Mouse (Mus musculus) left cerebral cortex, postnatal 36 days (tissue): Measurements from ENCODE around the gene Plk5. TPM values are rescaled to one million over a fixed set of nuclear protein-coding genes. Genes with fewer than 3 reads are reported as not detected.

Source experiments
- DNase-seq, 2 experiments: peaks; one replicate each; pipeline ENCODE4 v3.0.0; 2021 to 2022; ENCODE audit warnings: low spot score in 2 of 2, mixed read lengths in 1 of 2
- intact Hi-C: fragments of 180-260 bp; cut with DNase I; formaldehyde crosslinking; loops from one replicate; pipeline ENCODE4 v1.15.1; 2025
- total RNA-seq, 2 experiments: library from RNA; stranded (reverse); gene quantifications; 2 replicates each; pipeline ENCODE4 v1.2.3; 2021

Gene Plk5
- total RNA-seq, 2 experiments from 2014 or later: 16.9 to 33.1 TPM

DNA sequence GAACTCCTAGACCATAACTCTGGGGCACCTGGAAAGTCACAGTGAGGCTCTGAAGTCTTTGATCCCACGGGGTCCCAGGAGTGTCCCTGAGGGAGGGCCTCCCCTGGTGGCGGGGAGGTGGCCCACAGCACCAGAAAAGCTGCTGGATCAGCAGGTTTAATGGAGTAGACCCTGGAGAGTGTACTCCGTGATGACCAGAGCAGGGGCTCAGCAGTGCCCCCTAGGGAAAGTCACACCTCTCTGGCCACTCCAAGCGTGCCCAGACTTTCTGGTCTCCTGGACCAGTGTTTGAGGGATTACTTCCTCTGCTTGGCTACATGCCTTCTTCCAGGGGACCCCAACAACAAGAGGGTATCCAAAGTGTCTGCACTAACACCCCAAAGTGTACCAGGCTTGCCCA, 27.2 kb downstream of the Plk5 start:
- intact Hi-C loops: no loop called here
- no peak for DNase-seq

DNA sequence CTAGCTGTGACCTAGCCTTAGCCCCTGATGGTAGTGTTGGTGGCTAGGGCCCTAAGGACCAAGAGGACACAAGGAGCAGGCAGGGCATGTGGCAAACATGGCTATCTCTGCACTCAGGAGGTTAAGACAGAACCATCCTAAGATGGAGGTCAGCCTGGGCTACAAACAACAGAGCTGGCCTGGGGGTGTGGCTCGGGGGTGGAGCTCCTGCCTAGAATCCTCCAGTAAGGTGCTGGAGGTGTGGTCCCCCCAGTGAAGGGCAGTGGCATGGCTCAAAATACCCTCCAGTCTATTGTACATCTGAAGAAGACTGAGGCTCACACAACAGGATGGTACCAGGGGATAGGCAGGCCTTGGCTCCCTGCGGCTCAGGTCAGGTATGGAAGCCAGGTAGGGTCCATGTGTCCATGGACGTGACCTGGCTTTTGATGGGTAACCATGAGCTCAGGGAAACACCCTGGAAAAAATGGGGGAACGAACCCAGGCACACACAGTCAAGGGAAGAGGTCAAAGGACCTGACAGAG, 27.9 kb downstream of the Plk5 start:
- intact Hi-C loops: no loop called here
- DNase-seq: no peak

DNA sequence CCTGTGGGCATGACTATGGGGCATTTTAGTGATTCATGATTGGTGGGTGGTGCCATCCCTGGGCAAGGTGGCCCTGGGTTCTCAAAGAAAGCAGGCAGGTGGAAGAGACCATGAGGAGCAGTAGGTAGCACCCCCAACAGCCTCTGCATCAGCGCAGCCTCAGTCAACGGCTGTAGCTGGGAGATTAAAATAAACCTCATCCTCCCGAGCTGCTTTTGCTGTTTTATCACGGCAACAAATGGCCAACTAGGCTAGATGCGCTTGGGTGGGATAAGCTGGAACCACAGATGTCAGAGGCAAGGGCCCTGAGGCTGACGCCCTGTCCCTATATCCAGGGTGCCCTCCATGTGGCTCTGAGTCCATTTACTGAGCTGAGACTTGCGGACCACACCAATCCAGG, 28.4 kb downstream of the Plk5 start:
- no peak for DNase-seq
- intact Hi-C loops: no loop called here

DNA sequence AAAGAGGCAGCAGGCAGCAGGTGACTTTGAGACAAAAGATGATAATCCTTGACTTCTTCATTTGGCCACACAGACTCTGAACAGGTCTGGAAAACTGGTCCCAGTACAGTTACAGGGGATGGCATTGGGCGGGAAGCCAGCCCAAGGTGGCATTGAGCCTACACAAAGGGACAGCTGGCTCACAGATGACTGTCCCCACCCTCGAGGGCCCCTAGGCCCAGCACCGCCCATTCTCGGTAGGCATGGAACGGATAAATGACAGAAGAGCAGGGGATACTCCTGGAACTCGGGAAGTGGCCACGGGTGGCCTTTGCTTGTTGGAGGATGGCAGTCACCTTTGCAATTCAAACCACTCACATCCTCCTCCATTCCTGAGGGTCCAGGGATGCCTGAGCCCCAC, 29.1 kb downstream of the Plk5 start:
- no peak for DNase-seq
- intact Hi-C loops: no loop called here

DNA sequence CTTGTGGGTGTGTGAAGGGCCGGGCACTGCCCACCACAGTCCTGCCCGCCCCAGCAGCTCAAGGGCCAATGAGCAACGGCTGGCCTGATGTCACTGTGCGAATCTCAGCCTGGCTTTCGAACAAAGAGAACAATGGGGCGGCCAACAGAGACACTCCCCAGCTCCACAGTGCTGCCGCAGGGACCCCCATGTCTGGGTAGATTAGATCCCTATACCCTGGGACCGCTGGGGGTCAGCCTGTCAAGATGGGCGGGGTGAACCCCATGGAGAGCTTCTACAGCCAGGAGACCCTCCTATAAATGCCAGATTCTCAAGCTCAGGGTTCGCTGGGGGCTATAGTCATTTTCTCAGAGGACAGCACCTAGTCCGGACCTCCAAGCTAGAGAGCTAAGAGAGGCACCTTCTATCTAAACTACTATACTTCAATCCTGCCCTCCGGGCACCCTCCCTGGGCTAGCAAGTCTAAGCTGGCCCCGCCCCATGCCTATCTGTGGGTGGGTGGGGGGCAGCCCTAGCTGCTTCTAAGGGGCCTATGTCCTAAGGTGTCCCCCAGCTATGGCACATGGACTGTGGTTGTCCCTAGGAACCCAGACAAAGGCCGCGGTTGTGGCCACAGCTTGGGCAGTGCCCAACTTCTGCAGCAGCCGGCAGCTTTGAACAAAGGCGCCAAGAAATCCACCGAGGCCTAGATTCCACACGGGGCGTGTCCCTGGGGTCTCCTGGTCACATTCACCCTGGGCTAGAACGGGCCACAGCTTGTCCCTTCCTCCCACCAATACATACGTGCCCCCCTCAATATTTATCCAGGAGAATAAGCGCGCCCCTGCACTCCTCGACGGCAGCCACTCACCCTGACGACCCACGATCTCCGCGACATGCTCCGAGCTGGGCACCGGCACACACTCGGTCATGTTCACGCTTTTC, 29.8 kb downstream of the Plk5 start:
- intact Hi-C loops: no loop called here
- peak in 1 of 2 experiments; percentile 32 for DNase-seq

DNA sequence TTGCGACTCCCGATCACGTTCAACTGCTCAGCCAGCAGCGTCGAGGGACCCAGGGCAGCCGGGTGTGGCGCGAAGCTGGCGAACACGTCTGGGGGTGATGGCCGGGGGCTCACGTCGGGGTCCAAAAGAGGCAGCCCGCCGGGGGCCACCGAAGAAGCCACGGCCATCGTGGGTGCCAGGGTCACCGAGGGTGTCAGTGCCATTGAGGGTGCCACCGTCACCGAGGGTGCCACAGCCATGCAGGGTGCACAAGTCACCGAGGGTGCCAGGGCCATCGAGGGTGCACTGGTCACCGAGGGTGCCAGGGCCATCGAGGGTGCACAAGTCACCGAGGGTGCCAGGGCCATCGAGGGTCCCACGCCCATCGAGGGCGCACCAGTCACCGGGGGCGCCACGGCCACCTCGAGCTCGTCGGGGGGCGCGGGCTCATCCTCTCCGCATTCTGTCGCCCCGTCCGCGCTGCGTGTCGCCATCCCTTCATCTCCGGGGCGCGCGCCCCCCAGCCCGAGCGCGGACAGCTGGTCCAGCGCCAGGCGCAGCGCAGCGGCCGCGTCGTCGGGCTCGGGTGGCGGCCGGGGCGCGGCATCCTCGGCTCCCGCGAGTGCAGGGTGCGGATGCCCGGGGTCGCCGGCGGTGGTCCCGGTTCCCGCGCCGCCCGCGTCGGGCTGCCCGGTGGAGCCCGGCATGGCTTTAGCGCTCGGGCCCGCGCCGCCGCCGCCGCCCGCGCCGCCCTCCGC, 30.6 kb downstream of the Plk5 start:
- no peak for DNase-seq
- intact Hi-C loops: loop anchor here (1.0 kb wide), 1 partner anchor 12 kb away; the partner anchor contains the start of gene Mbd3

DNA sequence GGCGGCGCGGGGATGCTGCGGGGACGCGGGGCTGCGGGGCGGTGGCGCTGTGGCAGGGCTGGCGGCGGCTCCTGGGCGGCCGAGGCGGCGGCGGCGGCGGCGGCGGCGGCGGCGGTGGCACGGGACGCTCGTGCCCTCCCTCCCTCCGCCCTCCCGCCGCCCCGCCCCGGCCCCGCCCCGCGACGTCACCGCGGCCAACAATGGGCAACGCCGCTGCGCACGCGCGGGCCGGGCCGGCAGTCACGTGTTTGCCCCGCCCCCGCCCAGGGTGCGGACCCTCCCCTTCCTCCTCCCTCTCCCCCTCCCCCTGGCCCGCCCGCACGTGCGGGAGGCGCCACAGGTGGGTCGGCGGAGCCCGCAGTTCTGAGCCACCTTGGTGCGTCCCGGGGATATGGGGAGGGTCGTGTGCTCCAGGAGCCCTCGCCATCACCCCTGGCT, 31.3 kb downstream of the Plk5 start, which contains the start of gene Mex3d:
TSS of gene Mex3d (minus strand) at position 138 of the 438 bp plus-strand sequence.
- DNase-seq: peak; percentile 80 to 90
- intact Hi-C loops: loop anchor here (1.0 kb wide), 1 partner anchor 12 kb away; the partner anchor contains the start of gene Mbd3

DNA sequence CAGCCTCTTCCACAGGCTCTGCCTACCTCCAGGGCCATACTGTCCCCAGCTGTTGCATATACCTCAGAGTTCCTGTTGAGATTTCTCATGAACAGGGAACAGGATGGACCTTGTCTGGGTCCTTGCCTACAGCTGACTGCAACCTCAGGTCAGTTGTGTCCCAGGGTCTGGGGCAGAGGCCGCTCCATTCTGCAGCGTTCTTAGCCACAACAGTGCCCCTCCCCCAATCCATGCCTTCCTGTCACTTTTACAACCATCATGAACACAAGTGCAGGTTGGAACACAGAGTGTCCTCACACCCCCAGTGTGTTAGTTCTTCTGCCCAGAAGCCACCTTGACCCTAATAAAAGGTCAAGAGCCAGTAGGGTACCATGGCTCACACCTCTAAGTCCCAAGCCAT, 32.5 kb downstream of the Plk5 start:
- intact Hi-C loops: no loop called here
- no peak for DNase-seq

DNA sequence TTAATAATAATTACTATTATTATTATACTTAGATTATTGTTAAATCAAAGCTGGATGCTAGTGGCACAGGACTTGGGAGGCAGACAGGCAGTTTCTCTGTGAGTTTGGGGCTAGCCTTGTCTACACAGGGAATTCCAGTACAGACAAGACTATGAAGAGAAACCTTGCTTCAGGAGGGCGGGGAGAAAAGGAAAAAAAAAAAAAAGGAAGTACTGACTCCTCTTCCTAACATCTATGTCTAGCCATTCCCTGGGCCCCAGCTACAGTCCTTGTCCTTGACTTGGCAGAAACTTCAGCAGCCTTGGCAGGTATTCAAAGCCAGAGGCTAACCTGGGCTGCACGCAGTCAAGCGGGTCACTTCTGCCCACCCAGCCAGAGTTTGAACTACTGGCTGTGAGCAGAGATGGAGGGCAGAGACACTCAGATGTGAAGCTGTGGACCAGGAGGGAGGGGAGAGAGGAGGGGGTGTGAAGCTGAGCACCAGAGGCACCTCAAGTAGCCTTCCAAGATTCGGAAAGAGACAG, 33.0 kb downstream of the Plk5 start:
- intact Hi-C loops: no loop called here
- DNase-seq: no peak

DNA sequence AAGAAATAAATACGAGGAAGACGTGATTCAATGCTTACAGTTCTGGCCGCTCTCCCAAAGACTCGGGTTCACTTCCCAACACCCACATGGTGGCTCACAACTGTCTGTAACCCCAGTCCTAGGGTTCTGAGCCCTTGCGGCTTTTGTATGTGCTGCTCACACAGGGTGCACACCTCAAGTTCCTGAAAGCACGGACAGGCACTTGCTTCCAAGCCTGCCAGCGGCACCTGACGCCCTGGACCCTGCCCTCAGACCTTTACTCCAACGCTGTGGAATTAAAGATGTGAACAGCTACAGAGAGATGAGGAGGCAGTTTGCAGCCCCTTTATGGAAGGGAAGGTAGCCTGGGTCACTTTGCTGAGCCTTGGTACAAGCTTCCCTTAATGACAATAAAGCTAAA, 34.4 kb downstream of the Plk5 start:
- intact Hi-C loops: no loop called here
- no peak for DNase-seq

DNA sequence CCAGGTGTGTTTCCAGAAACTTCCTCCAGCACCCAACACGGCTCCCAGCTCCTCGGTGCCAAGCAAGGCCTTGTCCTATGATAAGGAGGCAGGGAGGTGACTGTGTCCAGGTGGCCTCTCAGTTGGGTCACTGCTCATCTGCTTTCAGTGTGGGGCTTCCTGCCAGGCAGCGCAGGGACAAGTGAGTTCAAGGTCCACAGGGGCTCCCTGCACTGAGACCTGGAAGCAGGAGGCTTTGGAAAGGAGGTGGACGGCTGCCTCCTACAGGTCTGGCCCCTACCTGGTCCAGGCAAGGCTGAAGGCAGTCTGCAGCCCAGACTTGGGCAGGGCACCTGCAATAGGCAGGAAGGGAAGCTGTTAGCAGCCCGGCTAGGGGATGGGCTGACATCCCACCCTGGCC, 36.4 kb downstream of the Plk5 start:
- intact Hi-C loops: no loop called here
- DNase-seq: no peak

DNA sequence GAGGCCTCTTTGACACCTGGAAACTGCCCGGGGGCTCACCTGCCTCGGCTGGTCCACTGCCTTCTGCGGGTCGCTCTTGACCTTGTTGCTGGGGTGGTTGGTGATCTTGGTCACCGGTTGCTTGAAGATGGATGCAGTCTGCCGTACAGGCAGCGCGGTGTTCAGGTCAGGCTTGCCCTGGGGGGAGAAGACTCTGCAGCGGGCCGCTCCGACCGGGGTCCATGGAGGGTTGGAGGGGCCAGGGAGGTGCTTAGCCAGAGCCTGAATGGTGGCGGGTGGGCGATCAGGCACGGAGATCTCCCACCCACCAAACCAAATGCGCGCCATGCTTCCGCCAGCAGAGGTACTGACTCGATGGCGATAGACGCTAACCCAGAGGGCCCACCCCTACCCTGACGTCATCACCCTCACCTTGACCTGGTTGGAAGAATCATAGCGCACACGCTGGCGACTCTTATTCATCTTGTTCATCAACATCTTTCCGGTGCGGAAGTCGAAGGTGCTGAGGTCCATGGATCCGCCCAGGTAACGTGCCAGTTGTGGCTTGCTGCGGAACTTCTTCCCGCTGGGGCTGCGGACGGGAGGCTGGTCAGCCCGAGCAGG, 38.9 kb downstream of the Plk5 start:
- intact Hi-C loops: no loop called here
- no peak for DNase-seq

DNA sequence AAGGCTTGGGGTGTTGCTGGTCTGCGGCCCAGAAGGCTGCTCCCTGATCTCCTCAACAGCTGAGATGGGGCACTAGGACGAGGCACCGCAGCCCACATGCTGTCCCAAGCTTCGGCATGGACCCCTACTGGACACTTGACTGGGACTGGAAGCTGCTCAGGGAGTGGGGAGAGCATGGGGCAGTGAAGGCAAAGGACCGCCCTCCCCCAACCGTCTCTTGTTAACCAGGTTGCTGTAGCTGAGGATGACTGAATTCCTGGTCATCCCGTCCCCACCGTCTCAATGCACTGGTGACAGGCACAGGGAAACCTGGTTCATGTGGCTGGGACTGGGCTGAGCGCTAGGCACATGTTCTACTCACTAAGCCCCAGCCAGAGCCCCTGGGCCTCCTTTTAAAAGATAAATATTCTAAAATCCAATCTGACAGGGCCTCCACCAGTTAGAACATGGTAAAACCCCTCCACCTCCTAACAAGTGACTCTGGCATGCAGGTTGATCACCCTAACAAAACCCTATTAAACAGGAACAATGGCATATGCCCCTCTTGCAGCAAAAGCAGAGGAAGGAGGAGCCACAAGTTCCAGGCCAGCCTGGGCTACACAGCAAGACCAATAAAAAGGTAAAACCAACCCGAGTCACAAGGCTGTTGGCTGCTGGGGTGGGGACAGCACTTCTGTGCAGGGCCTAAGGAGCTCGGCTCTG, 40.7 kb downstream of the Plk5 start:
- no peak for DNase-seq
- intact Hi-C loops: no loop called here

DNA sequence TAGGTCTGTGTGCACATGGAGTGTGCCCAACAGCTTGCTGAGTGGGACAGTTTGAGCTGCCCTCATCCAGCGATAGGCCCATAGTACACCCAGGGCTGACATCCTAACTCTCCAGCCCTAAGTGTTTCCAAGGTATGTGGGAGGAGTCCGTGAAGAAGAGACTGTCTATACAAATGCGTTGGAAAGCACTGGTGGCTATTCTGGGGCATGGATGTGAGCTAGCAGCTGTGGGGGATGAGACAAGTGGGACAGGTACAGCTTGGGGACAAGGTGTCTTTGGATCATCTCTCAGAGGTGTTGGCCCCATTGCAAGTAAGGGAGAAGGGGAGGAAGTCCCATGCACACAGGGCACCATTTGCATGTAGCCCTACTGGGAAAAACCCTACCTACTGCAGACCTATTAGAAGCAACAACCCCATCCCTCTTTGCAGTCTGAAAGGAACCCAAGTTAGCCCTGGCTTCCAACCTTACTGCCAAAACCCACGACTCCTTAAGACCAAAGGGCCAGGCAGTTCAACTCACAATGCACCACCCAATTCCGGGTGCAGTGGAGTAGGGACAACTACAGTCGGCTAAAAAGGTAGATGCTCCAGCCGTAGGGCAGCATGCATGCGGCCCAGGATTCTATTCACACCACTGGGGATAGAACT, 41.4 kb downstream of the Plk5 start:
- intact Hi-C loops: no loop called here

DNA sequence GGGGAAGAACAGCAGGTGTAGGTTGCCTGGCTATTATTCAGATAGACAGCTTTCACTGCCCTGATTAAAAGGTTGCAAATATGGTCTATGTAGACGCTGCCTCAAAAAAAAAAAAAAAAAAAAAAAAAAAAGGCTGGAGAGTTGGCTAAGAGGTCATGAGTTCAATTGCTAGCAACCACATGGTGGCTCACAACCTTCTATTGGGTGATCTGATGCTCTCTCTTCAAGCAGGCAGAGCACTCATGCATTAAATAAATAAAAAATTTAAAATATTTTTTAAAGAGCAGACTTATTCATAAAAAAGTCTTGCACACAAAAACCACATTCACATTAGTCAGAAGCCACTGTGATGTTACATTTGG, 41.9 kb downstream of the Plk5 start:
- DNase-seq: no peak
- intact Hi-C loops: no loop called here

More for the DNA sequence above, 41.4 kb downstream of the Plk5 start:
- DNase-seq: no peak

DNA sequence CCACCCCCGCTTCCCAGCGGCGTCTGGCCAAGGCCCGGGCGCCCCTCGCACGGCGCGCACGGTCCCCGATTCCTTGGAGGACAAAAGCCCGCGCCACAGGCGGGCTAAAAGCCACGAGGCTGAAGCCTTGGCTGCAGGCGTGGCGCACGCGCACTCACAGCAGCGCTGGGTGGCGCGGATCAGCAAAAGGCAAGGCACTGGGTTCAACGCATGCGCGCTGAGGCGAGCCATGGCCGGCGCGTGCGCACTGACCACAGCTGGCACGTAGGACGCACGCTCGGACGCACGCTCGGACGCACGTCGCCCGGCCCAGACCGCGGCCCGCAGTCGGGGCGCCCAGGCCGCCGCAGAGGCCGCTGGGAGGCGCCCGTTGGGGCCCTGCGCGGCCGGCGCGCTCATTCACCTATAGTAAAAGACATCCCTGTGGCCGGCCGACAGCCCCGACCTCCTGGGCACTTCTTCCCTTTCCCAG, 42.5 kb downstream of the Plk5 start:
- intact Hi-C loops: loop anchor here (1.0 kb wide), 1 partner anchor 11 kb away; the partner anchor contains the start of gene Mex3d
- DNase-seq: peak; percentile 98 to 99

DNA sequence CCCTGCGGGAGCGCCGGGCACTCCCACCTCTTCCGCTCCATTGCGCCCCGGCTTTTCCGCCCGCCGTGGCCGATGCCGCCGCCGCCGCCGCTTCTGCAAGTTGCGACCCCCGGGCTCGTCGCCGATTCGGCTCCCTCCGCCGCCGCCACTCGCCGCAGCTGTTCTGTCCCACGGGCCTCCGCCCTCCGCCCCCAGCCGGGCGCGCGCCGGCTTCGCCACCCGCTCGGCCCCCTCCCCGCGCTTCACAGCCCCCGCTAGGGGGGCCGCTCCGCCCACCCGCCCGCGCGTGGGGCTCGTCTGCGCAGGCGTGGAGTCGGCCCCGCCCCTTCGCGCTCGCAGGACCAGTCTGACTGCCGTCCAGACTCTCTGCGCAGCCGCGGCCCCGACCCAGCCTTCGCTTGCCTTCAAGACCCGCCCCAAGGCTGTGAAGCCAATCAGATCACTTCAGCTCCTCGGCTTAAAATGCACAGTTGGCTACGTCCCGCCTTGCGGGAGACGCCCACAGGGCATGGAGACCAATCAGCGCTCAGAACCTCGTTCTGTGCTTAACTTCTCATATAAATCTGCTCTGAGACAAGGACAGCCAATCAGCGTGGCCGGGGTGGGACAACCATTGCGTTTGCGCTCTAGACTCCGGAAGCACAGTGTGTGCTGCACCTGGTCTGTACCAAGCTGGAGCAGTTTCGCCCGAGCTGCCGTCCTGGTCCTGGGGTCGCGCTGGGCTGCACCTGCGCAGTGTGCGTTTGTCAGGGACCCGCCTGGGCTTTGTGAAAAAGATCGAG, 43.1 kb downstream of the Plk5 start, which contains the start of gene Mbd3:
TSS of gene Mbd3 (minus strand) at position 360 of the 782 bp plus-strand sequence.
- intact Hi-C loops: loop anchor here (1.0 kb wide), 1 partner anchor 12 kb away; the partner anchor contains the start of gene Mex3d
- DNase-seq: peak; percentile 99 to 100
